Mouse (Mus musculus): ENCODE results near the gene Cmip.

- TF ChIP-seq POLR2A (IDR thresholded peaks at IDR 0.05; ENCODE audit: borderline replicate concordance, insufficient read depth, low read length) (no peak), CTCF (IDR thresholded peaks at IDR 0.05; ENCODE audit: borderline replicate concordance, insufficient read depth, low read depth, low read length) (no peak)
These were observed 1.1 kb downstream of the Cmip start for GRCm38 (mm10) chr8:117257821-117258575.

All from cerebellum, adult 2 months (tissue).